Mouse (Mus musculus) hindbrain, embryonic 16.5 days (tissue): ENCODE measurements at regions not wholly inside any gene's neighbourhood (a gene's known extent, or its start where the extent isn't known, plus 50 kb on each side); places are given as distances from the start of the nearest gene placed in this dataset.

ENCODE experiments used
- ATAC-seq: fragments of 200-750 bp; cut with Nextera tagmentation; 2 replicates; pipeline ENCODE4 v1.8.0; 2017; ENCODE audit warnings: moderate TSS enrichment, moderate library complexity
- H3K27ac ChIP-seq: fragments of 300-500 bp; sonication (generic); 2 replicates; pipeline ENCODE4 v1.5.1; 2014; ENCODE audit warnings: low read depth, mild to moderate bottlenecking, control low read depth, low read length, moderate library complexity
- H3K27me3 ChIP-seq: fragments of 300-500 bp; sonication (generic); replicated peaks from 2 replicates; pipeline ENCODE4 v1.6.1; 2014; ENCODE audit warnings: low read length; ENCODE audit not compliant: control insufficient read depth, insufficient read depth
- H3K36me3 ChIP-seq: fragments of 300-500 bp; sonication (generic); 2 replicates; pipeline ENCODE4 v1.6.1; 2014; ENCODE audit warnings: mild to moderate bottlenecking, low read length, moderate library complexity, mixed read lengths; ENCODE audit not compliant: control insufficient read depth, insufficient read depth
- H3K4me1 ChIP-seq: fragments of 300-500 bp; sonication (generic); 2 replicates; pipeline ENCODE4 v1.6.1; 2014; ENCODE audit warnings: low read depth, low read length; ENCODE audit not compliant: control insufficient read depth, insufficient read depth
- H3K4me2 ChIP-seq: fragments of 300-500 bp; sonication (generic); 2 replicates; pipeline ENCODE4 v1.6.1; 2014; ENCODE audit warnings: mild to moderate bottlenecking, low read length, control low read depth, moderate library complexity
- H3K4me3 ChIP-seq: fragments of 300-500 bp; sonication (generic); 2 replicates; pipeline ENCODE4 v1.5.1; 2014; ENCODE audit warnings: mild to moderate bottlenecking, low read length, control low read depth, moderate library complexity
- H3K9ac ChIP-seq: fragments of 300-500 bp; sonication (generic); 2 replicates; pipeline ENCODE4 v1.6.1; 2014; ENCODE audit warnings: low read depth, mild to moderate bottlenecking, control low read depth, low read length, moderate library complexity
- H3K9me3 ChIP-seq: fragments of 300-500 bp; sonication (generic); 2 replicates; pipeline ENCODE4 v1.6.1; 2014; ENCODE audit warnings: mild to moderate bottlenecking, low read length, moderate library complexity; ENCODE audit not compliant: control insufficient read depth
- WGBS: fragments of 180-500 bp; shearing (Covaris S2); extraction: QIAGEN DNeasy Blood & Tissue Kit; methylation state at CpG from one replicate; pipeline ENCODE4 v1.1.7; 2014; 5-methylcytosine and 5-hydroxymethylcytosine counted together

- WGBS, result 53% methylated on average over 2 of the region's 2 CpGs
- no peaks in the 10 kb centered on the region for H3K4me1 ChIP-seq
- H3K9ac ChIP-seq, result no peak overlapping the region
- no peaks in the 10 kb centered on the region for H3K27me3 ChIP-seq
- ATAC-seq, result no peak
- H3K4me3 ChIP-seq, result no peak overlapping the region
- H3K27ac ChIP-seq, result no peak overlapping the region
- H3K36me3 ChIP-seq, result no peaks in the 10 kb centered on the region
- no peaks in the 10 kb centered on the region for H3K9me3 ChIP-seq
- no peak overlapping the region for H3K4me2 ChIP-seq
Measured at GRCm38 (mm10) chr1:49082555-49082954, 1817.9 kb upstream of the Tmeff2 start.

DNA sequence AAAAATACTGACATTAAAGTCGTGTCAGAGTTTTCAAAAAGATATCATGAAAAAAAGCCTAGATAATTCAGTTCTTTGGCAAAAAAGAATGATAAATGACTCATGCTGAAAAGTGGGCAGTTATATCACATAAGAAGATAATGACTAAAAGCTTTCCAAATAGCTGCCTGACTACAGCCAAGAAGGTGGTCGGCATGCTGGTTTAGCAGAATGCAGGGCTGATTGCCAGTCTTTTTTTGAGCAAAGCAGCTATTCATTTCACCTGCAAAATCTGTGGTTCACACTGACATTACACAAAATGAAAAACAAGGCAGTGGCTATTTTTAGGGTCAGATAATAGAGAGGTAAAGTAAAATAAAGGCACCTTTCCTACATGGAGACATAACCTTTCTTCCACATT is 1800.9 kb upstream of the Tmeff2 start:
- Histone ChIP-seq H3K9ac (no peak overlapping the region), H3K4me1 (no peaks in the 10 kb centered on the region), H3K27ac (no peak overlapping the region), H3K4me3 (no peak overlapping the region), H3K4me2 (no peak overlapping the region), H3K9me3 (no peaks in the 10 kb centered on the region), H3K36me3 (no peaks in the 10 kb centered on the region), H3K27me3 (no peaks in the 10 kb centered on the region)
- no peak for ATAC-seq
- WGBS, result 50% methylated on average over 2 of the region's 2 CpGs

DNA sequence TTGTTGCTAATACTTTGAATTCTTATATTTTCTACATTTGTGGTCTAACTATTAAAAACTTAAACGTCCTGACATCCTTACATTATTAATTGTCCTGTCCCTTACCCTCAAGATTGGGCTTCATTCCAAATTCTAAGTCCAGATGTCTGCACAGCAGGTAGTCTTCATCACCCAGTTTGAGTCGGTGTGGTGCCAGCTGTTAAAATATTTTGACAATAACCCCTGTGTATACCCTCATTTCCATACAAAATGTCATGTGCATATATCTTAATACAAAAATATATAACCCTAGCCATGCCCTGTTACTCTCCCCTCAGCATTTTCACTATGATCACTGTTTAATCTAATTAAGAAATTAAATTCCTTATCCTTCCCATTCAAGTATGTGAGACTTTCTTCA is 1791.4 kb upstream of the Tmeff2 start:
- no peaks in the 10 kb centered on the region for H3K27me3 ChIP-seq
- H3K4me2 ChIP-seq, result no peak overlapping the region
- H3K9me3 ChIP-seq, result no peaks in the 10 kb centered on the region
- H3K9ac ChIP-seq, result no peak overlapping the region
- 30% methylated on average over 2 of the region's 2 CpGs for WGBS
- H3K4me1 ChIP-seq, result no peaks in the 10 kb centered on the region
- H3K27ac ChIP-seq, result no peak overlapping the region
- ATAC-seq, result peak; percentile 58; the same call in 1 of the 2 replicates
- no peak overlapping the region for H3K4me3 ChIP-seq
- H3K36me3 ChIP-seq, result no peaks in the 10 kb centered on the region

DNA sequence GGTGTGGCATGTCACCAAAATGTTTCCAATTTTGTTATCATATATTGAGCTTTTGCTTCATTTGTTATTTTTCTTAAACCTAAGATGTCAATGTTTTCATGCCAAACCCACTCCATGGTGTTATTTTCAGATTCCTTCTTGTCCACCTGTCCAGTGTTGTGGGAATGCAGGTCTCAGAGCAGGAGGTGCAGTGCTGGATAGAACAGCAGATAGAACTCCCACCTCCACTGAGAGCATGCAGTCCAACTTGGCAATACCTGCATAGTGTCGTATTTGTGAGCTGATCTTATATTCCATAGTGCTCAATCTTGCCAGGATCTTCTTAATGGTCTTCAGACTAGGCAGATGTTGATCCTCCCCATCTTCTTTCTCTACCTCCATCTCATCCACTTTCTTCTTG is 1790.9 kb upstream of the Tmeff2 start:
- H3K4me3 ChIP-seq, result no peak overlapping the region
- no peak for ATAC-seq
- no peak overlapping the region for H3K9ac ChIP-seq
- 82% methylated on average over 1 of the region's 1 CpGs for WGBS
- H3K27me3 ChIP-seq, result no peaks in the 10 kb centered on the region
- H3K4me2 ChIP-seq, result no peak overlapping the region
- no peaks in the 10 kb centered on the region for H3K9me3 ChIP-seq
- H3K27ac ChIP-seq, result no peak overlapping the region
- H3K36me3 ChIP-seq, result no peaks in the 10 kb centered on the region
- H3K4me1 ChIP-seq, result no peaks in the 10 kb centered on the region
